ENCODE assay signal across 9 mouse cellular contexts in the genomic region with DNA sequence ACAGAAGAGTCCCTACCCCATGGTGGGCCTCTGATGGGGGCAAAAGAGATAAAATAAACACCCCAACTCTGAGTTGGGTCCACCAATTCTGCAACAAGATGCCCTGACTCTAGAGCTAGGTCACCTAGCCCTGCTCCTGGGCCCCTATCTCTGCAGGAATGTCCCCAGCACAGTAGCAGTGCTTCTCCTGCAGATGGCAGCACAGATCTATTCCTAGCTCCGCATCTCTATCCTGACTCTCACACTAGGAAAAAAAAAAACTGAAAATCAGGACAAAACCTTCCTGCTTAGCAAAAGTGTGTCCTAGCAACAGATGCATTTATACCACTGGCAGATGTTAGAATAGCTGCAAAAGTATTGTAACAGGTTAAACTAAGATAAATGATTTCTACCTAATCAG. TPM values are rescaled to one million over a fixed set of nuclear protein-coding genes. Genes with fewer than 3 reads are reported as not detected.
DNase-seq lines count a peak whose midpoint lies in the region; ATAC-seq and TF ChIP-seq lines count a peak whose summit lies in the region.
"Had no signal": no experiment of that assay in that cellular context is flagged by ENCODE, and none has a peak within 500 bp of the region (broad histone marks: within the 10 kb centered on the region; RNA-seq: fewer than 3 reads in every experiment).

No protein-coding gene starts in this region.

- no peak overlapping the region for H3K9ac ChIP-seq in hindbrain, embryonic 12.5 days
- H3K9ac ChIP-seq in midbrain, embryonic 15.5 days, result no peak overlapping the region
- H3K9ac ChIP-seq: limb, embryonic 15.5 days had no signal

- no peak overlapping the region for H3K4me2 ChIP-seq in hindbrain, embryonic 12.5 days (replicated peaks)
- H3K4me2 ChIP-seq in midbrain, embryonic 15.5 days, result no peak overlapping the region
- H3K4me2 ChIP-seq: limb, embryonic 15.5 days had no signal

- TF ChIP-seq POLR2A in cortical plate, adult 2 months (IDR thresholded peaks at IDR 0.05; ENCODE audit: extremely low read depth, insufficient read depth, low read length), result no peak

- no peak overlapping the region for H3K27ac ChIP-seq in hindbrain, embryonic 10.5 days
- no peak overlapping the region for H3K27ac ChIP-seq in hindbrain, embryonic 12.5 days
- H3K27ac ChIP-seq in cortical plate, adult 2 months (ENCODE audit: insufficient read depth, low read length), result no peak overlapping the region
- H3K27ac ChIP-seq in midbrain, embryonic 15.5 days, result no peak overlapping the region
- H3K27ac ChIP-seq: limb, embryonic 15.5 days had no signal

- H3K4me3 ChIP-seq in hindbrain, embryonic 10.5 days, result no peak overlapping the region
- no peak overlapping the region for H3K4me3 ChIP-seq in hindbrain, embryonic 12.5 days
- no peak overlapping the region for H3K4me3 ChIP-seq in cortical plate, adult 2 months (ENCODE audit: insufficient read depth, low read length)
- H3K4me3 ChIP-seq in midbrain, embryonic 15.5 days, result no peak overlapping the region
- H3K4me3 ChIP-seq: limb, embryonic 15.5 days had no signal

- WGBS in hindbrain, embryonic 10.5 days, result 20% methylated on average over 1 of the region's 1 CpGs
- WGBS in hindbrain, embryonic 12.5 days, result 12% methylated on average over 1 of the region's 1 CpGs
- WGBS in midbrain, embryonic 15.5 days, result 15% methylated on average over 1 of the region's 1 CpGs

- peak; percentile 87 for TF ChIP-seq CTCF in Patski (IDR thresholded peaks at IDR 0.05)
- TF ChIP-seq CTCF in cortical plate, adult 2 months (IDR thresholded peaks at IDR 0.05; ENCODE audit: extremely low read depth, insufficient read depth, low read length), result peak; percentile 86

- H3K27me3 ChIP-seq in hindbrain, embryonic 10.5 days (ENCODE audit: insufficient read depth, poor library complexity, severe bottlenecking), result no peaks in the 10 kb centered on the region
- H3K27me3 ChIP-seq in hindbrain, embryonic 12.5 days, result no peaks in the 10 kb centered on the region
- H3K27me3 ChIP-seq in Patski, result no peaks in the 10 kb centered on the region
- H3K27me3 ChIP-seq in midbrain, embryonic 15.5 days (replicated peaks), result no peaks in the 10 kb centered on the region
- H3K27me3 ChIP-seq: limb, embryonic 15.5 days had no signal

- peaks cover 6% of the 10 kb centered on the region; the same call in 1 of the 2 replicates for H3K4me1 ChIP-seq in hindbrain, embryonic 10.5 days (replicated peaks)
- no peaks in the 10 kb centered on the region for H3K4me1 ChIP-seq in hindbrain, embryonic 12.5 days
- no peaks in the 10 kb centered on the region for H3K4me1 ChIP-seq in cortical plate, adult 2 months (ENCODE audit: control insufficient read depth, insufficient read depth, low read length)
- H3K4me1 ChIP-seq in midbrain, embryonic 15.5 days, result no peaks in the 10 kb centered on the region
- H3K4me1 ChIP-seq: limb, embryonic 15.5 days had no signal

- no peaks in the 10 kb centered on the region for H3K36me3 ChIP-seq in hindbrain, embryonic 10.5 days
- no peaks in the 10 kb centered on the region for H3K36me3 ChIP-seq in hindbrain, embryonic 12.5 days
- no peaks in the 10 kb centered on the region for H3K36me3 ChIP-seq in midbrain, embryonic 15.5 days (replicated peaks)

- no peaks in the 10 kb centered on the region for H3K9me3 ChIP-seq in hindbrain, embryonic 10.5 days
- no peaks in the 10 kb centered on the region for H3K9me3 ChIP-seq in hindbrain, embryonic 12.5 days (replicated peaks)
- no peaks in the 10 kb centered on the region for H3K9me3 ChIP-seq in midbrain, embryonic 15.5 days
- H3K9me3 ChIP-seq: limb, embryonic 15.5 days had no signal

- CTCF ChIA-PET in Patski (lab: Charles Lee), result interaction anchor here (0.7 to 2.0 kb wide), 15 partner anchors 10 to 218 kb away, joined by 3 to 9 read pairs (median 4); no protein-coding TSS in a partner anchor

- in situ Hi-C loops in Patski (cut with MboI; ENCODE audit: low pct_unique_long_range_greater_than_20kb), result loop anchor here (5.0 kb wide), 1 partner anchor 104 kb away; no protein-coding TSS in a partner anchor

- intact Hi-C loops in left cerebral cortex, postnatal 10 days (cut with DNase I), result loop anchor here (5.0 to 10.0 kb wide), 4 partner anchors 104 to 416 kb away; partner anchors contain the start of gene Cemip

- DNase-seq in hindbrain, embryonic 10.5 days (ENCODE audit: low spot score), result peak; percentile 40
- DNase-seq in Patski (ENCODE audit: low read depth, low spot score), result no peak
- peak; percentile 80 for DNase-seq in heart, postnatal 4 days
- DNase-seq in left cerebral cortex, postnatal 10 days (ENCODE audit: extremely low spot score in 1 of 2, low spot score in 2 of 2), result peak; percentile 54 to 72

- POLR2A ChIA-PET in Patski (lab: Charles Lee), result no interaction called here

- ATAC-seq in hindbrain, embryonic 12.5 days (ENCODE audit: low FRiP score), result no peak
- ATAC-seq in Patski, result no peak
- ATAC-seq in midbrain, embryonic 15.5 days (replicated peaks), result peak; percentile 78
- ATAC-seq in monocyte, adult 5-6 weeks (replicated peaks; ENCODE audit: insufficient number of reproducible peaks, low FRiP score, low TSS enrichment, poor library complexity, severe bottlenecking), result no peak

RNA-seq across cellular contexts. Expression of gene Stard5, which starts 37.0 kb away (rescaled TPM):
- polyA plus RNA-seq in hindbrain, embryonic 10.5 days (2016; fragmentation: Nextera tagmentation; extraction: Ambion mirVana), result 12.8 and 14.2 TPM in 2 replicates
- polyA plus RNA-seq in hindbrain, embryonic 12.5 days (2016; fragmentation: Nextera tagmentation; extraction: Ambion mirVana), result 11.6 and 12.9 TPM in 2 replicates
- polyA plus RNA-seq in Patski (2021), result 49.4 TPM
- 10.1 and 11.6 TPM in 2 replicates for polyA plus RNA-seq in cortical plate, adult 2 months (2012; rRNA removed)
- total RNA-seq in heart, postnatal 4 days (2021), result 10 to 100 TPM; 27.5 to 28.8 TPM
- total RNA-seq in left cerebral cortex, postnatal 10 days (2021), result 1 to 10 TPM; 7.6 to 8.2 TPM
- polyA plus RNA-seq in midbrain, embryonic 15.5 days (2015; fragmentation: Nextera tagmentation; extraction: Ambion mirVana), result 5.9 TPM in 2 replicates
- 32.2 to 38.7 TPM (median 38.0 TPM) in 3 replicates for total RNA-seq in monocyte, adult 5-6 weeks (2017)
